ENCODE assay signal across 27 mouse cellular contexts in genomic region chr15:36422781-36423180, GRCm38 (mm10).
DNase-seq lines count a peak whose midpoint lies in the region; ATAC-seq and TF ChIP-seq lines count a peak whose summit lies in the region.
"Had no signal": no experiment of that assay in that cellular context is flagged by ENCODE, and none has a peak within 500 bp of the region (broad histone marks: within the 10 kb centered on the region; RNA-seq: fewer than 3 reads in every experiment).

No protein-coding gene starts in this region.

- H3K27me3 ChIP-seq in kidney, embryonic 15.5 days, result no peaks in the 10 kb centered on the region
- no peaks in the 10 kb centered on the region; the same call in 1 of the 2 replicates for H3K27me3 ChIP-seq in limb, embryonic 12.5 days
- H3K27me3 ChIP-seq in limb, embryonic 10.5 days (ENCODE audit: low read depth, poor library complexity, severe bottlenecking), result no peaks in the 10 kb centered on the region
- no peaks in the 10 kb centered on the region for H3K27me3 ChIP-seq in embryonic facial prominence, embryonic 14.5 days (replicated peaks; ENCODE audit: control insufficient read depth, insufficient read depth, low read length)
- H3K27me3 ChIP-seq in hindbrain, postnatal 0 days (ENCODE audit: insufficient read depth, low read length), result no peaks in the 10 kb centered on the region
- H3K27me3 ChIP-seq: forebrain, embryonic 12.5 days; heart, embryonic 13.5 days; neural tube, embryonic 15.5 days had no signal

- no peak overlapping the region for H3K27ac ChIP-seq in kidney, embryonic 15.5 days
- peak overlapping the region; percentile 29; the same call in 1 of the 2 replicates for H3K27ac ChIP-seq in limb, embryonic 12.5 days
- H3K27ac ChIP-seq in limb, embryonic 10.5 days, result no peak overlapping the region
- H3K27ac ChIP-seq in embryonic facial prominence, embryonic 14.5 days (replicated peaks; ENCODE audit: low read depth, low read length), result no peak overlapping the region
- H3K27ac ChIP-seq in hindbrain, postnatal 0 days, result no peak overlapping the region
- H3K27ac ChIP-seq: forebrain, embryonic 12.5 days; heart, embryonic 13.5 days; hindbrain, embryonic 14.5 days; liver, embryonic 14.5 days; neural tube, embryonic 15.5 days had no signal

- no peak overlapping the region for H3K4me3 ChIP-seq in kidney, embryonic 15.5 days (replicated peaks)
- no peak overlapping the region for H3K4me3 ChIP-seq in limb, embryonic 12.5 days (replicated peaks)
- no peak overlapping the region for H3K4me3 ChIP-seq in limb, embryonic 10.5 days
- no peak overlapping the region for H3K4me3 ChIP-seq in embryonic facial prominence, embryonic 14.5 days (ENCODE audit: low read depth, low read length)
- H3K4me3 ChIP-seq in hindbrain, postnatal 0 days (ENCODE audit: low read length), result no peak overlapping the region
- H3K4me3 ChIP-seq: forebrain, embryonic 12.5 days; heart, embryonic 13.5 days; neural tube, embryonic 15.5 days had no signal

- no peaks in the 10 kb centered on the region for H3K36me3 ChIP-seq in kidney, embryonic 15.5 days
- H3K36me3 ChIP-seq in limb, embryonic 12.5 days, result no peaks in the 10 kb centered on the region
- no peaks in the 10 kb centered on the region for H3K36me3 ChIP-seq in limb, embryonic 10.5 days
- H3K36me3 ChIP-seq in embryonic facial prominence, embryonic 14.5 days (ENCODE audit: control insufficient read depth, insufficient read depth, low read length), result no peaks in the 10 kb centered on the region
- H3K36me3 ChIP-seq in hindbrain, postnatal 0 days (ENCODE audit: insufficient read depth, low read length), result no peaks in the 10 kb centered on the region
- H3K36me3 ChIP-seq: forebrain, embryonic 12.5 days; heart, embryonic 13.5 days; neural tube, embryonic 15.5 days had no signal

- peaks cover 12% of the 10 kb centered on the region; the same call in 1 of the 2 replicates for H3K4me1 ChIP-seq in kidney, embryonic 15.5 days
- 0 out of 2 replicates have a peak, but pooled peaks cover 6% of the 10 kb centered on the region for H3K4me1 ChIP-seq in limb, embryonic 12.5 days (replicated peaks)
- H3K4me1 ChIP-seq in limb, embryonic 10.5 days, result peaks cover 17% of the 10 kb centered on the region; the same call in 1 of the 2 replicates
- H3K4me1 ChIP-seq in embryonic facial prominence, embryonic 14.5 days (ENCODE audit: control insufficient read depth, insufficient read depth, low read length), result 0 out of 2 replicates have a peak, but pooled peaks cover 3% of the 10 kb centered on the region
- H3K4me1 ChIP-seq in hindbrain, postnatal 0 days (ENCODE audit: insufficient read depth, low read length), result no peaks in the 10 kb centered on the region
- H3K4me1 ChIP-seq: neural tube, embryonic 15.5 days had no signal

- WGBS in kidney, embryonic 15.5 days, result 37% methylated on average over 3 of the region's 3 CpGs
- WGBS in limb, embryonic 12.5 days, result 55% methylated on average over 3 of the region's 3 CpGs
- 69% methylated on average over 3 of the region's 3 CpGs for WGBS in limb, embryonic 10.5 days
- 37% methylated on average over 3 of the region's 3 CpGs for WGBS in embryonic facial prominence, embryonic 14.5 days
- 90% methylated on average over 3 of the region's 3 CpGs for WGBS in hindbrain, postnatal 0 days

- no peak overlapping the region for H3K9ac ChIP-seq in kidney, embryonic 15.5 days
- no peak overlapping the region for H3K9ac ChIP-seq in limb, embryonic 12.5 days (replicated peaks)
- no peak overlapping the region for H3K9ac ChIP-seq in embryonic facial prominence, embryonic 14.5 days (ENCODE audit: low read depth, low read length)
- no peak overlapping the region for H3K9ac ChIP-seq in hindbrain, postnatal 0 days (replicated peaks; ENCODE audit: low read length)
- H3K9ac ChIP-seq: forebrain, embryonic 12.5 days; forebrain, postnatal 0 days; heart, embryonic 13.5 days; hindbrain, embryonic 14.5 days; liver, embryonic 14.5 days; neural tube, embryonic 15.5 days had no signal

- no peaks in the 10 kb centered on the region for H3K9me3 ChIP-seq in kidney, embryonic 15.5 days (replicated peaks)
- no peaks in the 10 kb centered on the region for H3K9me3 ChIP-seq in limb, embryonic 12.5 days
- no peaks in the 10 kb centered on the region for H3K9me3 ChIP-seq in limb, embryonic 10.5 days (replicated peaks)
- no peaks in the 10 kb centered on the region for H3K9me3 ChIP-seq in embryonic facial prominence, embryonic 14.5 days (ENCODE audit: control insufficient read depth, low read length)
- no peaks in the 10 kb centered on the region for H3K9me3 ChIP-seq in hindbrain, postnatal 0 days (ENCODE audit: low read length)
- H3K9me3 ChIP-seq: forebrain, embryonic 12.5 days; heart, embryonic 13.5 days; neural tube, embryonic 15.5 days had no signal

- no peak for ATAC-seq in kidney, embryonic 15.5 days (replicated peaks; ENCODE audit: low FRiP score)
- ATAC-seq in limb, embryonic 12.5 days (ENCODE audit: insufficient number of reproducible peaks, insufficient read depth, low FRiP score, low TSS enrichment, low read depth), result no peak
- peak; percentile 37; the same call in 1 of the 2 replicates for ATAC-seq in embryonic facial prominence, embryonic 14.5 days (ENCODE audit: low read depth)
- no peak for ATAC-seq in hindbrain, postnatal 0 days
- ATAC-seq: forebrain, postnatal 0 days; inflammation-experienced regulatory T-cells, adult 6 months had no signal

- TF ChIP-seq CTCF in hindbrain, postnatal 0 days (IDR thresholded peaks at IDR 0.05; ENCODE audit: low read depth), result no peak

- no peak overlapping the region for H3K4me2 ChIP-seq in kidney, embryonic 15.5 days
- H3K4me2 ChIP-seq in limb, embryonic 12.5 days, result no peak overlapping the region
- no peak overlapping the region for H3K4me2 ChIP-seq in embryonic facial prominence, embryonic 14.5 days (ENCODE audit: low read depth, low read length)
- H3K4me2 ChIP-seq in hindbrain, postnatal 0 days (ENCODE audit: low read depth, low read length), result no peak overlapping the region
- H3K4me2 ChIP-seq: forebrain, embryonic 12.5 days; heart, embryonic 13.5 days; hindbrain, embryonic 14.5 days; neural tube, embryonic 15.5 days had no signal

- DNase-seq in kidney, adult 9 months, result peak; percentile 43
- no peak for DNase-seq in limb, embryonic 10.5 days (ENCODE audit: low spot score)
- peak; percentile 51 for DNase-seq in embryonic facial prominence, embryonic 14.5 days (ENCODE audit: low spot score)
- peak; percentile 78 for DNase-seq in fibroblast of lung, adult 2 months (ENCODE audit: low read depth)
- DNase-seq in hindbrain, postnatal 0 days (ENCODE audit: low spot score), result no peak
- DNase-seq: adrenal gland, postnatal 36 days; B cell, adult 2 months; cerebellum, adult 2 months; cerebellum, postnatal 14 days; forebrain, postnatal 0 days; heart, postnatal 10 days; kidney, adult 18-20 months; layer of hippocampus, postnatal 36 days; left cerebral cortex, postnatal 4 days; liver; midbrain, embryonic 14.5 days; retina, postnatal 1 day; right cerebral cortex, postnatal 14 days; thymus, postnatal 4 days had no signal

Comparison
In these comparisons a context has a peak if more than half of its experiments do, and no peak if none do; other contexts are left out.
1. DNase-seq: peak in kidney, adult 9 months (single experiment), embryonic facial prominence, embryonic 14.5 days (single experiment) and fibroblast of lung, adult 2 months (single experiment); none in limb, embryonic 10.5 days (single experiment) and hindbrain, postnatal 0 days (single experiment).